Mouse (Mus musculus): Measurements from ENCODE around the gene Hectd4. TPM values are rescaled to one million over a fixed set of nuclear protein-coding genes. Genes with fewer than 3 reads are reported as not detected.
"Not testable (repeated sequence)": the region's sequence is repeated elsewhere in the genome, so short reads cannot be mapped to it uniquely, and the experiment has no call there.

The Hectd4 gene
- polyA plus RNA-seq, 1 experiment from 2014 or later: 3.1 TPM

DNA sequence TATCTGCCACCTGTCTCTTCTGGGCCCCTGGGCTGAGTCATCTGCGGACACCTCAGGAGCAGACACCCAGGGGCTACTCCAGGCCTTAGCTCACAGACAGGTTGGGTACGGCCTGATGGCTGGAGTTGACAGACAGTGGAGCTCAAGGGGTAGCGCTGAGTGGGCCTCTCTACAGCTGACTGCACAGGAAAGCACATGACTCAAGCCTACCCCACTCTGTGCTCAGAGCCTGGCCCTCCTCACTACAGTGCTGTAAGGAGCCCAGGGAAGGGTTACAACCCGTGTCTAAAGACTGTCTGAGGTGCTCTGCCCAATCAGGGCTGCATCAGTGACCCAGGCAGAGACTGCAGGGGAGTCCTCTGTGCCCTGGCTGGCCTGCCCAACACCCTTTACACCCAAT, 147.2 kb downstream of the Hectd4 start:
- Histone ChIP-seq H3K4me1 (ENCODE audit: control insufficient read depth, insufficient read depth, low read length) (no peaks in the 10 kb centered on the region), H3K27ac (ENCODE audit: low read length) (no peak overlapping the region), H3K9me3 (ENCODE audit: control insufficient read depth, low read length) (no peaks in the 10 kb centered on the region), H3K27me3 (replicated peaks; ENCODE audit: control insufficient read depth, insufficient read depth, low read length) (no peaks in the 10 kb centered on the region), H3K9ac (ENCODE audit: low read depth, low read length) (no peak overlapping the region), H3K36me3 (ENCODE audit: control insufficient read depth, insufficient read depth, low read length) (peaks cover 37% of the 10 kb centered on the region), H3K4me3 (ENCODE audit: low read length) (no peak overlapping the region), H3K4me2 (ENCODE audit: low read depth, low read length) (no peak overlapping the region)
- ATAC-seq: no peak
- 88% methylated on average over 4 of the region's 4 CpGs for WGBS

DNA sequence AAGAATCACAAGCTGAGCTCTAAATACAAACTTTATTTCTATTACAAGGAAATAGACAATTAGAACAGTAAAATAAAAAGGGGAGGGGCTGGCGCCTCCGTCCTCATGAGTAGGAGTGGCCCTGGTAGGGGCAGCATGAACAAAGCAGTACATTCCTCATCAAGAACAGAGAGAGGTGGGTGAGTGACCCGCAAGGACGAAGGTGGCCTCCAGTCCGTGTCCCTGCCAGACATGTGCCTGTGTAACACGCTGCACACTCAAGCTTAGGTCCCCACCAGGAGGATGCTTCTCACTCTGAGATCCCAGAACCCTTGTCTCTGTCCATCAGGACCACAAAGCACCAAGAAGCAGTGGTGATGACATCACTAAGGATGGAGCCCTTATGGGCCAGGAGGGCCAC, 151.7 kb downstream of the Hectd4 start:
- peaks cover 12% of the 10 kb centered on the region for H3K36me3 ChIP-seq (ENCODE audit: control insufficient read depth, insufficient read depth, low read length)
- H3K4me1 ChIP-seq (ENCODE audit: control insufficient read depth, insufficient read depth, low read length): no peaks in the 10 kb centered on the region
- H3K9ac ChIP-seq (ENCODE audit: low read depth, low read length): no peak overlapping the region
- 88% methylated on average over 6 of the region's 6 CpGs for WGBS
- H3K27ac ChIP-seq (ENCODE audit: low read length): no peak overlapping the region
- ATAC-seq: no peak
- H3K4me2 ChIP-seq (ENCODE audit: low read depth, low read length): no peak overlapping the region
- no peak overlapping the region for H3K4me3 ChIP-seq (ENCODE audit: low read length)
- H3K9me3 ChIP-seq (ENCODE audit: control insufficient read depth, low read length): no peaks in the 10 kb centered on the region
- no peaks in the 10 kb centered on the region for H3K27me3 ChIP-seq (replicated peaks; ENCODE audit: control insufficient read depth, insufficient read depth, low read length)

DNA sequence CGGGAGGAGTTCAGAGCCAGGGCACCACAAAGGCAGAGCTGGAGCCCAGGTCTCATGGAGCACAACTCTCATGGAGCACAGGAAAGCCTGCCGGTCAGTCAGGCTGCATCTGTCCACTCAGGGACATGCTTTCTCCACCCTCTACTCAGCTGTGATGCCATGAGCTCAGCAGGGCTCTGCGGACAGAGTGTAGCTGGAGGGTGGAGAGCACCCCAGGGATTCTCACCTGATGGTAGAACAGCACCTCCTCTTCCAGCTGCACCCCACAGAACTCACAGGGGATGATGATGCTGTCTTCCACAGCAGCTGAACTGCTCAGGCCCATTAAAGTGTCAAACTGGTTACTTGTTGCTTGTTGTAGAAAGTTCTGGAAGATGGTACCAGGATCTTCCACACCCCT, 154.8 kb downstream of the Hectd4 start:
- no peak overlapping the region for H3K9ac ChIP-seq (ENCODE audit: low read depth, low read length)
- H3K9me3 ChIP-seq (ENCODE audit: control insufficient read depth, low read length): no peaks in the 10 kb centered on the region
- 90% methylated on average over 3 of the region's 3 CpGs for WGBS
- peaks cover 19% of the 10 kb centered on the region for H3K36me3 ChIP-seq (ENCODE audit: control insufficient read depth, insufficient read depth, low read length)
- H3K4me2 ChIP-seq (ENCODE audit: low read depth, low read length): no peak overlapping the region
- H3K27ac ChIP-seq (ENCODE audit: low read length): no peak overlapping the region
- no peak for ATAC-seq
- H3K4me3 ChIP-seq (ENCODE audit: low read length): no peak overlapping the region
- H3K4me1 ChIP-seq (ENCODE audit: control insufficient read depth, insufficient read depth, low read length): no peaks in the 10 kb centered on the region
- no peaks in the 10 kb centered on the region for H3K27me3 ChIP-seq (replicated peaks; ENCODE audit: control insufficient read depth, insufficient read depth, low read length)

DNA sequence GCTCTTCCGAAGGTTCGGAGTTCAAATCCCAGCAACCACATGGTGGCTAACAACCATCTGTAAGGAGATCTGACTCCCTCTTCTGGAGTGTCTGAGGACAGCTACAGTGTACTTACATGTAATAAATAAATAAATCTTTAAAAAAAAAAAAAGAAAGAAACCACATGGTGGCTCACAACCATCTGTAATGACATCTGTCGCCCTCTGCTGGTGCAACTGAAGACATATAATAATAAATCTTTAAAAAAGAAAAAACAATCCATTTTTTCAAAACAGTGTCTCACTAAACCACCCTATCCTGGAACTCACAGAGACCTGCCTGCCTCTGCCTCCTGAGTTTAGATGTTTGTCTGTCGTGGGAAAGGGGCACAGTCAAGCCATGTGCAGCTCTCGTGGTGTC, 157.0 kb downstream of the Hectd4 start:
- not testable (repeated sequence) for H3K9ac ChIP-seq (ENCODE audit: low read depth, low read length); H3K27ac ChIP-seq (ENCODE audit: low read length); ATAC-seq; H3K9me3 ChIP-seq (ENCODE audit: control insufficient read depth, low read length); H3K4me2 ChIP-seq (ENCODE audit: low read depth, low read length); H3K4me3 ChIP-seq (ENCODE audit: low read length); H3K4me1 ChIP-seq (ENCODE audit: control insufficient read depth, insufficient read depth, low read length); H3K27me3 ChIP-seq (replicated peaks; ENCODE audit: control insufficient read depth, insufficient read depth, low read length)
- H3K36me3 ChIP-seq (ENCODE audit: control insufficient read depth, insufficient read depth, low read length): peaks cover 19% of the 10 kb centered on the region
- WGBS: 76% methylated on average over 5 of the region's 5 CpGs

DNA sequence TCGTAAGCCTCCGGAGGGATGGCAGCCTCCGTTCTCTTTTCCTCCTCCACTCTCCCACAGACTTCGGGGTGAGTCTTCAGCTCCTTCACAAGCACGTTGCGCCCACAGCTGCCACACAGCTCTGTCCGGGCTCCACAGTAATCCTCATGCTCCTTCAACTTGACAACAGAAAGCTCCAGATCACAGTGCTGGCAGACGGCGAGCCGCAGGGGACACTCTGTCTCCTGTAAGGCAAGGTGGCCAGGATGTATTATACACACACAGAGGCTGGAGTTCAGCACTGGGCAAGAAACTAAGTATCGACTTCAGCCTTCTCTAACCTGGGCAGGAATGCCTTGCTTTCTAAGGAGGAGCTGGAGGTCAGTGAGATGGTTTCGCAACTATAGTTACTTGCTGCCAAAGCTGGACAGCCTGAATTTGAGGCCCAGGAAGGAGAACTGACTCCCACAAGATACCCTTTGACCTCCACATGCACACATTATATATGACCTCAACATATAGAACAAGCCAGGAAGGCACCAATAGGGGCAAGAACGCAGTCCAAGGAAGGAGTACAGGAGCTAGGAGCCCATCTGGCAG, 158.7 kb downstream of the Hectd4 start:
- Histone ChIP-seq H3K4me2 (ENCODE audit: low read depth, low read length) (no peak overlapping the region), H3K9ac (ENCODE audit: low read depth, low read length) (no peak overlapping the region), H3K27ac (ENCODE audit: low read length) (no peak overlapping the region), H3K4me1 (ENCODE audit: control insufficient read depth, insufficient read depth, low read length) (peaks cover 3% of the 10 kb centered on the region), H3K4me3 (ENCODE audit: low read length) (no peak overlapping the region), H3K9me3 (ENCODE audit: control insufficient read depth, low read length) (no peaks in the 10 kb centered on the region), H3K27me3 (replicated peaks; ENCODE audit: control insufficient read depth, insufficient read depth, low read length) (no peaks in the 10 kb centered on the region), H3K36me3 (ENCODE audit: control insufficient read depth, insufficient read depth, low read length) (peaks cover 14% of the 10 kb centered on the region)
- WGBS: 91% methylated on average over 13 of the region's 13 CpGs
- ATAC-seq: no peak

DNA sequence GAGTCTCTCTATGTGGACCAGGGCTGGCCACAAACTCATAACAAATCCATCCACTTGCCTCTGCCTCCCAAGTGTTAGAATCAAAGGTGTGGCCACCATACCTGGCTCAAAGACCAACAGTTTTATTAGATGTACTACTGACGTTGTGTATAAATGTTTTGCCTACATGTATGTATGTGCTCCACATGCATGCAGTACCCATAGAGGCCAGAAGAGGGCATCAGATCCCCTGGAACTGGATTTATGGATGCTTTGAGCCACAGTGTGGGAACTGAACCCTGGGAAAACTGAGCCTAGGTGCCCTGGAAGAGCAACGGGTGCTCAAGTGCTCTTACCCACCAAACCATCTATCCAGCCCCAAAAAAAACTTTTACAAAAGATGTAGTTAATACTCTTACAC, 160.7 kb downstream of the Hectd4 start:
- Histone ChIP-seq H3K9ac (ENCODE audit: low read depth, low read length) (no peak overlapping the region), H3K36me3 (ENCODE audit: control insufficient read depth, insufficient read depth, low read length) (peaks cover 13% of the 10 kb centered on the region), H3K27me3 (replicated peaks; ENCODE audit: control insufficient read depth, insufficient read depth, low read length) (no peaks in the 10 kb centered on the region), H3K27ac (ENCODE audit: low read length) (no peak overlapping the region), H3K4me2 (ENCODE audit: low read depth, low read length) (no peak overlapping the region), H3K9me3 (ENCODE audit: control insufficient read depth, low read length) (no peaks in the 10 kb centered on the region), H3K4me3 (ENCODE audit: low read length) (no peak overlapping the region), H3K4me1 (ENCODE audit: control insufficient read depth, insufficient read depth, low read length) (peaks cover 12% of the 10 kb centered on the region)
- no peak for ATAC-seq
- WGBS: 97% methylated on average over 2 of the region's 2 CpGs

DNA sequence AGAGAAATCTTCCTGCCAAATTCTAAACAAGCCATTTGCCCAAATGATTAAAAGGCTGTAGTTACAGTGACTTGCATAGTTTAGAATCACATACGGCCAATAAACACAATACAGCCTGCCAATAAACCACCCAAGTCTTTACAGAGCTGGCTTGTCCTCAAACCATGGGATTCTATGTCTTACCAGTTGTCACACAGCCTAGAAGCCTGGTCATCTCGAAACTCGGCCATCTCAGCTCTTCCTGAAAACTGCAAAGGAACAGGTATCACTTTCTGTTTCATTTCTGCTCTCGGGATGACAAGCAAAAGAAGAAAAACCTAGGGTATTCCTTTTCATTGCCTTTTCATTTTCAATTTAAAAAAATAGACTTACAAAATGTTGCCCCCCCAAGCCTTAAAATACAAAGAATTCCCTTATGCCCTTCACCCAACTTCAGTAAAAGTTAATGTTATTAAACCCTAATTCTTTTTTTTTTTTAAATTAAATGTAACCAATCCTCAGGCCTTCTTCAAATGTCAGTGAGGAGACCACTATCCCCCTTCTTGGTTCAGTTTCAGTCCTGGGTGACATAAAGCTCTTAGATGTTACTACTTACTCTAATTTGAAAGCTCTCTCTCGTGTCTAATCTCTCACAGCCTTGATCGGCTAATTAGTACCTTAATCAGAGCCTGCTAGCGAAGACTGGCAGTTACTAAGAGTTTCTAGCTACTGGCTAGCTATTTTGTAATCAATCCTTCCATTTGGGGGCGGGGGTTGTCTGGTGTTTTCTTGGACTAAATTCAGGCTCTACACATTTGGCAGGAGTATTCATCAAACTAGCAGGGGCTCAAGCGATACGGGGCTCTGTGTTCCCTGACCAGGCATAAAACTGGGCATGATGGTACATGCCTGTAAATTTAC, 164.1 kb downstream of the Hectd4 start:
- H3K9me3 ChIP-seq (ENCODE audit: control insufficient read depth, low read length): no peaks in the 10 kb centered on the region
- WGBS: 45% methylated on average over 10 of the region's 10 CpGs
- peak overlapping the region; percentile 85 for H3K9ac ChIP-seq (ENCODE audit: low read depth, low read length)
- no peak for ATAC-seq
- peaks cover 30% of the 10 kb centered on the region for H3K4me1 ChIP-seq (ENCODE audit: control insufficient read depth, insufficient read depth, low read length)
- H3K4me2 ChIP-seq (ENCODE audit: low read depth, low read length): peak overlapping the region; percentile 69
- peaks cover 6% of the 10 kb centered on the region; the same call in 1 of the 2 replicates for H3K36me3 ChIP-seq (ENCODE audit: control insufficient read depth, insufficient read depth, low read length)
- peak overlapping the region; percentile 94 for H3K27ac ChIP-seq (ENCODE audit: low read length)
- H3K4me3 ChIP-seq (ENCODE audit: low read length): peak overlapping the region; percentile 76
- no peaks in the 10 kb centered on the region for H3K27me3 ChIP-seq (replicated peaks; ENCODE audit: control insufficient read depth, insufficient read depth, low read length)

DNA sequence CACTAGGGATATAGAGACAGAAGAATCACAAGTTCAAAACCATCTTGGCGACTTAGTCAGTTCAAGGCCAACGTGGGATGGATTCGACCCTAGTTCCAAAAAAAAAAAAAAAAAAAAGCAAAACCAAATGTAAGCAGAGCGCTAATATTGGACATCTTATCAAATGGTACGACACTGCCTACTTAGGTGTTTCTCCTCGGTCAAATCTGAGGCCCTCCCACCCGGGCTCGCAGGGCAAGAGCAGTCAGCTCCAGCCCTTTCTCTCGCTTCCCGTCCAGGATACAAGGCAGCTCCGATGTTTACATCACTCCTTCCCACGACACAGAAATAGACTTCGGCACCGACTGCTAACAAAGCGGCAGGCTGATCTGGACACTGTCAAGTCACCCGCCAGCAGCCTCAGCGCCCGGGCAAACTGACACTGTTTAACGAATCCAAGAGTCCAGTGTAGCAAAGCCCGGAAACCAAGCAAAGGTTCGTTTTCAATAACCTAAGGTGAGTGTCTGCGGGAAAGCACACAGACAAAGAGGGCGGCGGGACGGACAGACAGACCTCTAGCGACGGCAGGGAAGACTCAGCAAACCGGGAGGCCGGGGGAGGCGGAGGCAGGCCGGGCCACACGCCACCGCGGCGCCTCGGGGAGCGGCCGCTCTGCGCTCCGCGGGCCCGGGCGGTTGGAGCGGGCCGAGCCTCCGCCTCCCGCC, 164.9 kb downstream of the Hectd4 start:
- H3K27me3 ChIP-seq (replicated peaks; ENCODE audit: control insufficient read depth, insufficient read depth, low read length): no peaks in the 10 kb centered on the region
- H3K9me3 ChIP-seq (ENCODE audit: control insufficient read depth, low read length): no peaks in the 10 kb centered on the region
- H3K4me2 ChIP-seq (ENCODE audit: low read depth, low read length): peak overlapping the region; percentile 69
- peaks cover 30% of the 10 kb centered on the region for H3K4me1 ChIP-seq (ENCODE audit: control insufficient read depth, insufficient read depth, low read length)
- peak overlapping the region; percentile 76 for H3K4me3 ChIP-seq (ENCODE audit: low read length)
- ATAC-seq: peak; percentile 85
- peak overlapping the region; percentile 85 for H3K9ac ChIP-seq (ENCODE audit: low read depth, low read length)
- 2% methylated on average over 45 of the region's 47 CpGs for WGBS
- H3K27ac ChIP-seq (ENCODE audit: low read length): peak overlapping the region; percentile 94
- peaks cover 6% of the 10 kb centered on the region; the same call in 1 of the 2 replicates for H3K36me3 ChIP-seq (ENCODE audit: control insufficient read depth, insufficient read depth, low read length)

DNA sequence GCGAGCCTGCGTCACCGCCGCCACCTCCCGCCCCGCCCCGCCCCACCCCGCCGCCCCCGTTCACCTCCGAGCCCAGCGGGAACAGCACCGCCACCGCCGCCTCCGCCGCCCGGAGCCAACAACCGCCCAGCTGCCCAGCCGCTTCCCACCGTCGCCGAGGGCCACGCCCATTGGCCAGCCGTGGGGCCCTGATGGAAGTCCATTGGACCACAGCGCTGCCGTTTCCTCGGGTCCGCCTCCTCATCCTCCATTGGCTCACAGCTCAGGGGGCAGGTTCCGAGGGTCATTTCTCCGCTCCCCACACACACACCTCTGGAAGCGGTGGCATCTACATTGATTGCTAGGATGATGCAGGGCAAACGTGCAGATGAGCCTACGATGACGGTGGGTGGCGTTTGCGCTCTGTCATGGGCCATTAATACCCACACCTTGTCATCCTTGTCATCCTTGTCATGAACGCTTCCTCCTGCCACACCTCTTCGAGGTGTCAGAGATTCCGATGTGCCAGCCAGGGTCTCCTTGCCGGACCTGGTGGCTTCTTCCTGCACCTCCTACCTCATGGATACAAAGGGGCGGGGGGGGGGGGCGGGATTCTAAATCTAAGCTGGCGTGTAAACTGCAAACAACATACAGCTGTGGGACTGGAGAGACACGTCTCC, 165.6 kb downstream of the Hectd4 start, which contains the start of gene Trafd1:
TSS of gene Trafd1 (minus strand) at position 172 of the 659 bp plus-strand sequence.
- peaks cover 30% of the 10 kb centered on the region for H3K4me1 ChIP-seq (ENCODE audit: control insufficient read depth, insufficient read depth, low read length)
- 1% methylated on average over 33 of the region's 45 CpGs for WGBS

More for the DNA sequence above, 165.6 kb downstream of the Hectd4 start, which contains the start of gene Trafd1:
- H3K36me3 ChIP-seq (ENCODE audit: control insufficient read depth, insufficient read depth, low read length): peaks cover 5% of the 10 kb centered on the region; the same call in 1 of the 2 replicates
- no peaks in the 10 kb centered on the region for H3K9me3 ChIP-seq (ENCODE audit: control insufficient read depth, low read length)
- H3K4me2 ChIP-seq (ENCODE audit: low read depth, low read length): peak within 1 kb of the TSS; percentile 69
- H3K4me3 ChIP-seq (ENCODE audit: low read length): peak within 1 kb of the TSS; percentile 76
- H3K27ac ChIP-seq (ENCODE audit: low read length): peak within 1 kb of the TSS; percentile 94
- ATAC-seq: peak; percentile 96
- H3K27me3 ChIP-seq (replicated peaks; ENCODE audit: control insufficient read depth, insufficient read depth, low read length): no peaks in the 10 kb centered on the region
- H3K9ac ChIP-seq (ENCODE audit: low read depth, low read length): peak within 1 kb of the TSS; percentile 85
